Mouse (Mus musculus): Measurements from ENCODE around the gene Plekhm1.
"Not testable (repeated sequence)": the region's sequence is repeated elsewhere in the genome, so short reads cannot be mapped to it uniquely, and the experiment has no call there.

The Plekhm1 gene

DNA sequence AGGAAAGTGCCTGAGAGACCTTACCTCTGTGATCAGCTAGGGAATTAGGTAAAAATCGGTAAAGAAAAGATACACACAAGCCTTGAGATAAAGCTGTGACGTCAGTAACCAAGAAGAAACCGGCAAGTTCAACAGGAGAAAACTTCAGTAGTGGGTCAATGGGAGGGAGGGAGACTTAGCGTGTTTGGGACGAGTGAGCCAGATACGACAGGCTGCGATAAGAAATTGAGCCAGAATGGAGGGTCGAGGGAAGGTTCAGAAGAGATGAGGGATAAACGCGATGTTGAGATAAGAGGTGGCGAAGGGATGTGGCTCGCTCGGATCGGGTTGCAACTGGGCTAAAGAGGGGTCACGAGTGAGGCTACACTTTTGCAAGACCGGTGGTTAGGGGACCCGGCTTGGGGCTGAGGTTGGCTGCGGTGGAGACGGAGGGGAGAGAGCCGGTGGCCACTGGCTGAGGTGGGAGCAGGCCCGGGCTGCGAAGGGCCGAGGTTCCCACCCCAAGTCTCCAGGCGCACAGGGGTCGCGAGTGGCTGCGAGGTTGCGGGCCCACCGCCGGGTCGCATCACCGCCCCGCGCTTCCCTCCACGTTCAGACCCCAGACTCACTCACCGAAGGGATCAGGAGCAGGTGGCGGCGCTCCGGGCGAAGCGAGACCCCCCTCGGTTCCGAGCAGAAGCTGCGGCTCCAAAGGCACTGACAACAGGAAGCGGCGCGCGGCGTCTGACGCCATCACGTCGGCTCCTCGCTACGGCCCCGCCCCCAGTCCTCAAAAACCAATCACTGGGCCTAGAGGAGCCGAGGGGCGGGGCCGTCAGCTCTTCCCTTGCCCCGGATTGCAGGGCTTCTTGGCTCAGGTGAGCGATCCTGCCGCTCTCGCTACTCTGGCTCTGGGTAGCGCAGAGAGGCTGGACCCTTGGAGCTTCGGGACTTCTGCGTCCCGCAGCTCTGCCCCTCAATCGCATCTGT lies at the start of gene Plekhm1:
Plekhm1 (minus strand) TSS at position 707 of the 969 bp plus-strand sequence.
- DNase-seq (ENCODE audit: low spot score), result peak; percentile 93

- not testable (repeated sequence) for DNase-seq (ENCODE audit: low spot score)
Measured at GRCm38 (mm10) chr11:103451105-103451504, 38.6 kb upstream of the Plekhm1 start.

GRCm38 (mm10) chr11:103449721-103450120 lies 37.2 kb upstream of the Plekhm1 start:
- DNase-seq (ENCODE audit: low spot score), result not testable (repeated sequence)

- no peak for DNase-seq (ENCODE audit: low spot score)
Measured at GRCm38 (mm10) chr11:103443678-103444077, 31.2 kb upstream of the Plekhm1 start.

GRCm38 (mm10) chr11:103436282-103436681 lies 23.8 kb upstream of the Plekhm1 start:
- no peak for DNase-seq (ENCODE audit: low spot score)

DNA sequence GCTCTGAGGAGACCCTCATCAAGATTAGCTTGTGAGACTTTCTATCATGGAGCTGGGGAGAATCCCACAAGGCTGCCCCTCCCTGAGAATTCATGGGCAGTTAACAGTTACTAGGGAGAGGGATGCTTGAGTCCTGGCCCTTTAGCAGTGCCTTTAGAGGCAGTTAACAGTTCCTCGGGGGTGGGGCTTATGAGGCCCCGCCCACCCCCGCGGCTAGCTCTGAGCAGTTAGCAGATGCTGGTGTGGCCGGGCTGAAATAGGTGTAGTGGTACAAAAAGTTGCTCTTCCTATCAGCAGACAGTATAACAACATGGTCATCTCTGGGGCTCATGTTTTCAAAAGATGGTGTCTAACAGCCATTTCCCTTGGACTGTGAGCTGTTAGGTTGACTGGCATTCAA lies 12.5 kb upstream of the Plekhm1 start:
- no peak for DNase-seq (ENCODE audit: low spot score)

DNA sequence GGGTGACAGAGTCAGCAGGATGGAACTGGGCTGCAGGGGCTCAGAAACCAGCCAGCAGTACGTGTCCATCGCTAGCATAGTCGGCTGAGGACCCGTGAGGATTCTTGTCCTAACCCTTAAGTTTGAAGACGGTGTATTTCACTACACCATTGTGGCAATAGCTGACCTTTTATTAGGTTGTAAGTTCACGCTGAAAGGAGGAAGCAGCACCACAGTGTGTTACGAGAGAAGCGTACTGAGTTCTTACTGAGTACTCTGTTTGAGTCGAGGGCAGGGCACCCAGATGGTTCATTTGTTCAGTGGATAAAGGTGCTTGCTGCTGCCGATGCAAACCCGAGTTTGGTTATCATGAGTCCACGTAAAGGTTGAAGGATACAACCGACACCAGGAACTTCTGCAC lies 7.2 kb upstream of the Plekhm1 start:
- no peak for DNase-seq (ENCODE audit: low spot score)

- no peak for DNase-seq (ENCODE audit: low spot score)
Measured at GRCm38 (mm10) chr11:103419226-103419625, 6.7 kb upstream of the Plekhm1 start.

DNA sequence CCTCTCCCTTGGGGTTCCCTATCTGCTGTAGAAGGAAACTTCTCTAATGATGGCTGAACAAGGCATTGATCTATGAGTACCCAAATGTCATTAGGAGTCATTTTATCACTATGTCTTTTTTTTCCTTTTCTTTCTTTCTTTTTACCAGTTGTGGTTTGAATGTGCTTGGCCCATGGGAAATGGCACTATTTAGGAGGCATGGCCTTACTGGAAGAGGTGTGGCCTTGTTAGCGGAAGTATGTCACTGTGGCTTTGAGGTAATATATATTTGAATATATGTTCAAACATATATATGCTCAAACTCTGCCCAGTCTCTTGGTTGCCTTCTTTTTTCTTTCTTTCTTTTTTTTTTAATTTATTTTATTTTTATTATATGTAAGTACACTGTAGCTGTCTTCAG lies 1.0 kb upstream of the Plekhm1 start:
- DNase-seq (ENCODE audit: low spot score), result no peak

DNA sequence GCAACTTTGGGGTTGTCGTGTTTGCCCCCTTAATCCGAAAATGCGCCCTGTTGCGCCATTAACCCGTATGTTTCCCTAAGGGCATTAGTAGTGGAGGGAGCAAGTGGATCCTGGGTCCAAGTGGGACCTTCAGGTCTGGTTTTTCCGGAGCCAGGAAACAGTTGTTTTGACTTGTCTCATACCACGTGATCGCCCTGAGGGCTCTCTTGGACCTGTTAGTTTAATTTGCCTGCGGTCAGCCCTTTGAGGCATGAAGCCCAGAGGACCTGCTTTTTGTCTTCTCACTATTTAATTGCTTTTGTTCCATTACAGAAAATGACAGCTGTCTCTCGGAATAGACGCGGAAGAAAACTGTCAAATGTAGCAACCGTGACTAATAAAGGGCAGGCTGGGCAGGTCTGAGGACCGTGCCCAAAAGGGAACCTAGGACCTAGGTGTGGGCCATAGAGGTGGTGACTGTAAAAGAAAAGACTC lies 500 bp upstream of the Plekhm1 start:
- no peak for DNase-seq (ENCODE audit: low spot score)

GRCm38 (mm10) chr11:103411301-103411700 lies 1.2 kb downstream of the Plekhm1 start:
- DNase-seq (ENCODE audit: low spot score), result no peak

DNA sequence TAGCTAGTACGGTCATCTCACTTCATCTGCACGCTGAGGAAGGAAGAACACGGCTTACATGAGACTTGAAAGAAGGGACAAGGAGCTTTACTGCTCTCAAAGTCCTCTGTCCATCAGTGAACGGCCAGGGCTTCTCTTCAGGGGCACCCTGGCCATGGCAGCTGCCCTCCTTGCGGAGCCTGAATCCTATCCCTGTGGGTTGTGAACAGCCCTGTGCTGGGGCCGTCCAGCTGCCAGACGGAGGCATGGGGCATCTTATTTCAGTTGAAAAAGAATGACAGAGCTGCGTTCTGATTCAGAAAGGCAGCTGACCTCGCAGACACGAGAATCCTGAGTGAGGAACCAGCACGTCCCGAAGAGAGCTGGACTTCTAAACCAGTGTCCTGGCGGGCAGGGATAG lies 3.6 kb downstream of the Plekhm1 start:
- DNase-seq (ENCODE audit: low spot score), result no peak

DNA sequence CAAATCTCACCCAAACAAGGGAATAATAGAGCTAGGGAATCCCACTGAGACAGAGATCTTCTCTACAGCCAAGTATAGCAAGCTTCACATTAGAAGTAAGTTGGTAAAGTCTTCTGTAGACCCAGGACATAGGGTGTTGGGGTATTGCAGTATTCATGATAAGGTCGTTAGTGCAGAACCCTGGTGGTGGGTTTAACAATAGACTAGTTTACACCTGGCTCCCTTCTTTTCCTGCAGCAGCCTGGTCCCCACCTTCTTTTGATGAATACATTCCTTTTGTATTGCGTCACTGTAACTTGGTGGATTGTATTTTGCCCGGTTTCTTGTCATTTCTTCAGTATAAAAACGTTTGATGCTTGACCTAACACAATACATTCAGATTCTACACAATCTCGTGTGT lies 5.4 kb downstream of the Plekhm1 start:
- not testable (repeated sequence) for DNase-seq (ENCODE audit: low spot score)

DNA sequence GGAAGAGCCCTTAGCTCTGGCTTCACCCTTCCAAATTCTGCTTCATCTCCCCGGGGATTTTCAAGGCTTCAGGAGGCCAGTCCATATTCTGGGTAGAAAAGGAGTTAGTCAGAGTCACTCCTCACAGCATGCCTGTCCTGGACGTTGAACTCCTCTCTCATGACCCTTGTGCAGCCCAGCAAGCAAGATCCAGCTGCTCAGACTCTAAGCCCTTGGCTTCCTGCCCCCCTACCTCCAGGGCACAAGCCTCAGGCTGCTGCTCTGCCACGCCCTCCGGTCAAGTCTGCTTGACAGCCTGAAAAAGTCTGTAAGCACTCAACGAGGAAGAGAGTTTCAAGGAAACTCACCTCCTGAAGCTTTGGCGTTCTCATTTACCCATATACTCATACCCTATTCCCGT lies 5.9 kb downstream of the Plekhm1 start:
- DNase-seq (ENCODE audit: low spot score), result no peak

GRCm38 (mm10) chr11:103405814-103406213 lies 6.7 kb downstream of the Plekhm1 start:
- no peak for DNase-seq (ENCODE audit: low spot score)

DNA sequence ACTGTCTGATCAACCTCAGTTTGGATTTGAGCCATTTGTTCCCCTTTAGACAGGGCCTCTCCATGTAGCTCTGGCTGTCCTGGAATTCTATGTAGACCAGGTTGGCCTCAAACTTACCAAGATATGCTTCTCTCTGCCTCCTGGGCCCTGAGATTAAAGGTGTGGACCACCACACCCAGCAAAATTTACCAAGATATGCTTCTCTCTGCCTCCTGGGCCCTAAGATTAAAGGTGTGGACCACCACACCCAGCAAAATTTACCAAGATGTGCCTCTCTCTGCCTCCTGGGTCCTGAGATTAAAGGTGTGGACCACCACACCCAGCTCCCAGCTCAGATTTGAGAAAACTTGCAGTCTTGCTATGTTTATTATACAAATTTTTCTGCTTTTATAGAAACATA lies 7.9 kb downstream of the Plekhm1 start:
- no peak for DNase-seq (ENCODE audit: low spot score)

DNA sequence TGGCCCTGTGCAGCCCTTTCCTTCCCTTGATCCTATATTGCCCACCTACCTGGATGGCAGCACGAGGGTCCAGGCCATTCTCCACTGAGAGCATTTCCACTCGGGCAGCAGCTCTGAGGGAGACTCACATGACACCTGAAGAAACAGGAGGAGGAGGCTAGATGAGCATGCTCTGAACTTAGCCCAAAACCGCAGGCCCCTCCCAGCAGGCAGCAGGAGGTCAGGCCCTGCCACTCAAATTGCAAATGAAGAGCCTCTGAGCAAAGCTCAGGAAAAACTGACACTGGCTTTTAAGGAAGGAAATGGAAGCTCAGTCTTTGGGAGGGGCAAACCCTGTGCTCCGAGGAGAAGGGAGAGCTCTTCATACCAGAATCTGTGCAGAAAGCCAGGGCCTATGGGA lies 8.7 kb downstream of the Plekhm1 start:
- no peak for DNase-seq (ENCODE audit: low spot score)

DNA sequence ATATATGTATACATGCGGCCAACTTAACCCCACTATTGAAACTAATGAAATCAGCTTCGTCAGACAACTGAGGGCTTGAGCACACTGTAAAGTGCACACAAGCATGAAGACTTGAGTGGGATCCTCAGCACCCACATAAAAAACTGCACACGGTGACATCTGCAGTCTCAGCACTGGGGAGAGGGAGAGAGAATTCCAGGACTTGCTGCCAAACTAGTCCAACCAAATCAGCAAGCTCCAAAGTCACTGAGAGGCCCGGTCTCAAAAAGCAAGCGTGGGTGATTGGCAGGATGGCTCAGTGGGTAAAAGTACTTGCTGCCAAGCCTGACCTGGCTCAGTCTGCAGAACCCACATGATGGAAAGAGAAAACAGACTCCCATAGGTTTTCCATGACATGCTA lies 9.7 kb downstream of the Plekhm1 start:
- no peak for DNase-seq (ENCODE audit: low spot score)

DNA sequence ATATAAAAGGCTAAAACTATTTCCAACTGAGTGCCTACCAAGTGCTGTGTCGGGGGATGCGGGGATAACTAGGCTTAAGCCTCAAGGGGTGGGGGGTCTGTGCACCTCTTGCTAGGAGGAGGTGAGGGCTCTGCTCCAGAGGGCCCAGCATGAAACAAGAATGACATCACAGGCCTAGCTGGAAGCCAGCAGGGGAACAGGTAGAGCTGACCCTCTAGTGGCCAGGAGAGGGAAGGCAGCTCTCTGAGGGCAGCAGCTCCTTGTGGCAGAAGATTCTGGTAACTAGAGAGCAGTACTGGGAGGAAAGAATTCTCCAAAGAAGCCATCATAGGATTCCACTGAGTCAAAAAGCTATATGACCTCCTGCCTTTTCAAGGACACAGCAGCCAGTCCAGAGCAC lies 10.3 kb downstream of the Plekhm1 start:
- peak; percentile 44 for DNase-seq (ENCODE audit: low spot score)

- no peak for DNase-seq (ENCODE audit: low spot score)
Measured at GRCm38 (mm10) chr11:103399986-103400385, 12.5 kb downstream of the Plekhm1 start.

DNA sequence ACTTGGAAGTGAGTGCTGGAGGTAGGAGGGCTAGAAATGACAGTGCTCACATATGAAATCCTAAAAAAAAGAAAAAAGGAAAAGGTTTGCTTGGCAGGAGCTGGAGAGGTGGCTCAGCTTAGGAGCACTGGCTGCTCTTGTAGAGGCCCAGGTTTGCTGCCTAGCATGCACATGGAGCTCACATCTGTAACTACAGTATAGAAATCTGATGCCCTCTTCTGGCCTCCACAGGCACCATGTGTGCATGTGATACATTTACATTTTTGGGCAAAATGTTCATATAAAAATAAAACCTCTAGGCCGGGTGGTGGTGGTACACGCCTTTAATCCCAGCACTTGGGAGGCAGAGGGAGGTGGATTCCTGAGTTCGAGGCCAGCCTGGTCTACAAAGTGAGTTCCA lies 13.4 kb downstream of the Plekhm1 start:
- no peak for DNase-seq (ENCODE audit: low spot score)

- no peak for DNase-seq (ENCODE audit: low spot score)
Measured at GRCm38 (mm10) chr11:103396682-103397081, 15.8 kb downstream of the Plekhm1 start.

GRCm38 (mm10) chr11:103396236-103396635 lies 16.3 kb downstream of the Plekhm1 start:
- DNase-seq (ENCODE audit: low spot score), result no peak

GRCm38 (mm10) chr11:103394604-103395003 lies 17.9 kb downstream of the Plekhm1 start:
- DNase-seq (ENCODE audit: low spot score), result no peak

Measured in ovary, postnatal 36 days (tissue).